Mouse (Mus musculus): Measurements from ENCODE around the gene Prkcz. TPM values are rescaled to one million over a fixed set of nuclear protein-coding genes. Genes with fewer than 3 reads are reported as not detected.

The Prkcz gene
- polyA plus RNA-seq, 1 experiment from 2014 or later = 33.9 TPM

DNA sequence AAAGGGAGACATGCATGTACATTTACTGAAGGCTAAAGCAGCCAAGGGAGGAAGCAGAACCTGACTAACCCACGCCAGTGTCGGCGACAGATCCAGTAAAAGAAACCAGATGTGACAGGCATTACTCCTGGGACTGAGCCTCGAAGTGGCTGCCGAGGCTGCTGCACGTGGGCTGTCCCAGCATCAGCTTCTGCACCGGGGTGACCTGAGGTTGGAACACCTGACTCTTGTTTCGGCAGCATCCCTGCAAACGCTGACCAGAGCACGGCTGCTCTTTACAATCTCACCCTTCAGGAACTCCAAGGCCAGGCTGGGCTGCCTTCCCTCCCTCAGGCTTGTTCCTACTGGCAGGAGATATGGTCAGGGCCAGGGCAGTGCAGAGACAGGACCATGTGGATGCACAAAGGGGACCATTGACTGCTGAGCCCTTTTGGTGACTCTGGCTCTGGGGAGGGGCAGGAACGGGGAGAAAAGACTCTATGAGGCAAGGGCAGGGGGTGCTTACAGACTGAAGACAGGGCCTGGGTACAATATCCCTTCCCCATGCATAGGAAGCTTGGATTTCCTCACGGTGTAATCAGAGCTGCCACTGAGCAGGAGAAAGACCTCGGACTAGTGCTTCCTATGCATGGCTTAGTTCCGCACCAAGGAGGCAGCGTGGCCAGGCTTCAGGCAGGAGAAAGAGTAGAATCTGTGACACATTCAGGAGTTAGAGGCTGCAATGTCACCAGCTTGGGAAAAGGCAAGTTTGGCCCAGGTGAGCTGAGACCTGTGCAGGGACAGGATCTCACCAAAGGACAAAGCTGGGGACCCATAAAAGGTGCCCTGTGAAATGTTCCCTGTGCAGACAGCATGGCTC, 76.4 kb downstream of the Prkcz start:
- ATAC-seq (ENCODE audit: low FRiP score) = no peak
- H3K27ac ChIP-seq = 0 out of 2 replicates have a peak overlapping the region, but pooled peaks have one; percentile 32
- H3K27me3 ChIP-seq = no peaks in the 10 kb centered on the region
- peaks cover 7% of the 10 kb centered on the region; the same call in 1 of the 2 replicates for H3K36me3 ChIP-seq
- H3K4me1 ChIP-seq = peaks cover 40% of the 10 kb centered on the region
- H3K9me3 ChIP-seq (replicated peaks) = no peaks in the 10 kb centered on the region
- no peak overlapping the region for H3K4me3 ChIP-seq
- no peak overlapping the region for H3K4me2 ChIP-seq (replicated peaks)
- no peak overlapping the region for H3K9ac ChIP-seq
- WGBS = 64% methylated on average over 15 of the region's 15 CpGs

DNA sequence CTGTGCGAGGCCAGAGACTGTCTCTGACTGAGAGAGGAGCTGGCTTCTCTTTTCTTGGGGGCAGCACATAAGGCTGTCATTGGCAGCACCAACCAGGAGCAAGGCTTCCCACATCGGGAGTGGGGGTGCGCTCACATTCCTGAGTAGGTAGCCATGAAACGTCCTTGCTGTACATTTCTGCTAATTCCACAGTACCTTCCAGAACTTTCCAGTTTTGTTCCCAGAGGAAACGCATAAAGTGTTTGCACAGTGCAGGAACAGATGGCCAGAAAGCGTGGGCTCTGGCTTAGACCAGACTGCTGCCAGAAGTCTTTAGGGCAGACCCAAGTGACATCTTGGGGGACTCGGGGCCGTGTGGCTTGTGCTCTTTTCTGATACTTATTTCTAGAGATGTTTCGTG, 77.6 kb downstream of the Prkcz start:
- no peak overlapping the region for H3K9ac ChIP-seq
- 72% methylated on average over 9 of the region's 9 CpGs for WGBS
- H3K27ac ChIP-seq = peak overlapping the region; percentile 73
- peak overlapping the region; percentile 16; the same call in 1 of the 2 replicates for H3K4me2 ChIP-seq (replicated peaks)
- H3K4me3 ChIP-seq = no peak overlapping the region
- no peak for ATAC-seq (ENCODE audit: low FRiP score)
- no peaks in the 10 kb centered on the region for H3K27me3 ChIP-seq
- no peaks in the 10 kb centered on the region for H3K9me3 ChIP-seq (replicated peaks)
- peaks cover 7% of the 10 kb centered on the region; the same call in 1 of the 2 replicates for H3K36me3 ChIP-seq
- H3K4me1 ChIP-seq = peaks cover 44% of the 10 kb centered on the region

- peaks cover 7% of the 10 kb centered on the region; the same call in 1 of the 2 replicates for H3K36me3 ChIP-seq
- H3K9me3 ChIP-seq (replicated peaks) = no peaks in the 10 kb centered on the region
- H3K4me2 ChIP-seq (replicated peaks) = peak overlapping the region; percentile 16; the same call in 1 of the 2 replicates
- ATAC-seq (ENCODE audit: low FRiP score) = no peak
- H3K27me3 ChIP-seq = no peaks in the 10 kb centered on the region
- no peak overlapping the region for H3K9ac ChIP-seq
- 52% methylated on average over 11 of the region's 11 CpGs for WGBS
- H3K4me1 ChIP-seq = peaks cover 48% of the 10 kb centered on the region
- H3K4me3 ChIP-seq = no peak overlapping the region
- peak overlapping the region; percentile 73 for H3K27ac ChIP-seq
These were observed 78.1 kb downstream of the Prkcz start for GRCm38 (mm10) chr4:155283001-155283503.

DNA sequence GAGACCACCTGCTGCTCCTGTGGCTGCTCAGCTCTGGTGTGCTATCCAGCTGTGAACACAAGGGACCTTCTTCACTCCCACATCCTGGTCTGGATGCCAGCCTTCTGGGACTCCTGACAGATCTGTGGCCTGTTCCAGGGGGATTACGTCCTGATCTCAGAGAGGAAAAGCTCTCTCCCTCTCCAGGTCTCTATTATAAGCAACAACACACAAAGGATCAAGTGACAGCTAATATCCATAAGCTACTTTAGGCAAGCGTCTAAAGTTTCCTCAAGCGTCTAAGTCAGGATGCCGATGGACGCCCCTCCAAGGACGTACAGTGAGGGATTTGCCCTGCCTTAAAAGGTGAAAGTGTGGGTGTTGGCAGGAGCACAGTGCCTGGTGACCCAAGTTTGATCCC, 78.9 kb downstream of the Prkcz start:
- WGBS = 59% methylated on average over 6 of the region's 6 CpGs
- Histone ChIP-seq H3K4me1 (peaks cover 48% of the 10 kb centered on the region), H3K4me3 (no peak overlapping the region), H3K36me3 (peaks cover 7% of the 10 kb centered on the region; the same call in 1 of the 2 replicates), H3K9me3 (replicated peaks) (no peaks in the 10 kb centered on the region), H3K4me2 (replicated peaks) (no peak overlapping the region), H3K9ac (no peak overlapping the region), H3K27ac (peak overlapping the region; percentile 60), H3K27me3 (no peaks in the 10 kb centered on the region)
- ATAC-seq (ENCODE audit: low FRiP score) = no peak

DNA sequence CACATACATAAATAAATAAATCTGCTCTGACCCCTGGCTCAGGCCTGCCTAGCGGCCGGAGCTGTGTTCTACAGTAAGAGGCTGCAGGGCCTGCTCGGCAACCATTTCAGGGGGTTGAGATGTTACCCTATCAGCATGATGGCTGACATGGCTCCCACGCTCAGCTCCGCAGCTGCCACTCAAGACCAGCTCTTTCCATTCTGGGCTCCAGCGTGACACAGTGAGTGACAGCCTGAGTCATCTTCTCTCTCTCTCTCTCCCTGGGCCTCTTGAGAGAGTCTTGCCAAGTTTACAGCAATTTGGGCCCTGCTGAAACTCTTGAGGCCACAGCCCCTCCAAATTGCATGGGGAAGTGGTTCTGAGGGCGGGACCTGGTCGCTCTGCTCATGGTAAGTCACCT, 79.5 kb downstream of the Prkcz start:
- ATAC-seq (ENCODE audit: low FRiP score) = no peak
- Histone ChIP-seq H3K4me1 (peaks cover 48% of the 10 kb centered on the region), H3K36me3 (peaks cover 6% of the 10 kb centered on the region; the same call in 1 of the 2 replicates), H3K4me3 (no peak overlapping the region), H3K4me2 (replicated peaks) (no peak overlapping the region), H3K9ac (no peak overlapping the region), H3K27ac (peak overlapping the region; percentile 60), H3K27me3 (no peaks in the 10 kb centered on the region), H3K9me3 (replicated peaks) (no peaks in the 10 kb centered on the region)
- 89% methylated on average over 8 of the region's 8 CpGs for WGBS

- H3K4me2 ChIP-seq (replicated peaks) = no peak overlapping the region
- H3K9me3 ChIP-seq (replicated peaks) = no peaks in the 10 kb centered on the region
- H3K9ac ChIP-seq = no peak overlapping the region
- 78% methylated on average over 2 of the region's 2 CpGs for WGBS
- H3K36me3 ChIP-seq = 0 out of 2 replicates have a peak, but pooled peaks cover 3% of the 10 kb centered on the region
- peak overlapping the region; percentile 60; the same call in 1 of the 2 replicates for H3K27ac ChIP-seq
- no peak for ATAC-seq (ENCODE audit: low FRiP score)
- peaks cover 48% of the 10 kb centered on the region for H3K4me1 ChIP-seq
- no peaks in the 10 kb centered on the region for H3K27me3 ChIP-seq
- no peak overlapping the region for H3K4me3 ChIP-seq
These were observed 79.9 kb downstream of the Prkcz start for GRCm38 (mm10) chr4:155281227-155281626.

DNA sequence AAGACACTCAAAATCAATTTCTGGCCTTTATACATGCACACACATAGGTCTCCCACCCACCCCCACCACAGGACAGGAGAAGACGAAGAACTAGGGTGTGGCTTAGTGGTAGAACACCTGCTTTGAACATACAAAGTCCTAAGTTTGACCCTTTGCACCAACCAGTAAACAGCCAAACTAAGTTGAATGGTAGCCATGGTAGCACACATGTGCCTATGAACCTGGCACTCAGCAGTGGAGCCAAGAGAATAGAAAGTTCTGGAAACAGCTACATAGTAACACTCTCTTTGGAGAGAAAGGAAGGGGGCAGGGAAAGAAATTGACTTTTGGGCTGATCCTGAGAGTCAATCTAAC, 80.4 kb downstream of the Prkcz start:
- peaks cover 48% of the 10 kb centered on the region for H3K4me1 ChIP-seq
- H3K27ac ChIP-seq = no peak overlapping the region
- no peak for ATAC-seq (ENCODE audit: low FRiP score)
- no peaks in the 10 kb centered on the region for H3K9me3 ChIP-seq (replicated peaks)
- no peak overlapping the region for H3K4me2 ChIP-seq (replicated peaks)
- WGBS = 88% methylated on average over 1 of the region's 1 CpGs
- 0 out of 2 replicates have a peak, but pooled peaks cover 3% of the 10 kb centered on the region for H3K36me3 ChIP-seq
- no peak overlapping the region for H3K9ac ChIP-seq
- H3K27me3 ChIP-seq = no peaks in the 10 kb centered on the region
- no peak overlapping the region for H3K4me3 ChIP-seq

DNA sequence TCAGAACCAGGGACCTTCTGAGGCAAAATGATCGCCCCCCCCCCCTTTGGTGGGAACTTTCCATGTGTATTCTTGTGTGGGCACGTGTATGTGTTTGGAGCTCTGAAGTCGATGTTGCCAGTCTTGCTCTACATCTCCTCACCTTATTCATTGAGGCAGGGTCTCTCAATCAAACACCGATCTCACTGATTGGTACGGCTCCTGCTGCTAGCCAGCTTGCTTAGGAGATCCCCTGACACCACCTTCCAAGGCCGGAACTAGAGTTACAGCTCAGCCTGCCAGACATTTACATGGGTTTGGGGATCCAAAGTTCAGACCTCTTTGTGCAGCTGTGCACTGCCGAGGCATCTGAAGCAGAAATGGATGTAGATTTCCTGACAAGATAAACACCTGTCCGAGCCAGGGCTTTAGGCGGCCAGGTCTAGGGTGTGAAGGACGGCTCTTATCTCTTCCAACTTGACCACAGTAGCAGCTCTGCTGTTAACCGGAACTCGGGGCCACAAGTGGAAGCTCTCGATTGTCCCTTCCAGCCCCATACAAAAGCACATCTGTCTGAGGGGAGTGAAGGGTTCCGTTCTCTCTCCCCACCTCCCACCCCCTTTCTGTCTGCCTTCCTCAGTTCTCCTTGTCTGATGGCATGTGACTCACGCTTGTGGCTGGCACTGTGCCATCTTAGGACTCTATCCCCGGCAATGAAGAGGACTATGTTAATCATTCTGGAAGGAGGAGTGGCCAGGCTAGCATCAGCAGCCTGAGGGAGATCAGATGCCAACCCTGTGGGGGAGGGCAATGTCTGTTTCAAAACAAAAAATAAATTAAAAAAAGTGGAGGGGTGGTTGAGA, 81.0 kb downstream of the Prkcz start:
- H3K4me2 ChIP-seq (replicated peaks) = no peak overlapping the region
- H3K27me3 ChIP-seq = no peaks in the 10 kb centered on the region
- no peak overlapping the region for H3K9ac ChIP-seq
- WGBS = 76% methylated on average over 16 of the region's 16 CpGs
- H3K36me3 ChIP-seq = 0 out of 2 replicates have a peak, but pooled peaks cover 3% of the 10 kb centered on the region
- ATAC-seq (ENCODE audit: low FRiP score) = peak; percentile 58
- peaks cover 48% of the 10 kb centered on the region for H3K4me1 ChIP-seq
- no peak overlapping the region for H3K27ac ChIP-seq
- H3K4me3 ChIP-seq = no peak overlapping the region
- no peaks in the 10 kb centered on the region for H3K9me3 ChIP-seq (replicated peaks)

DNA sequence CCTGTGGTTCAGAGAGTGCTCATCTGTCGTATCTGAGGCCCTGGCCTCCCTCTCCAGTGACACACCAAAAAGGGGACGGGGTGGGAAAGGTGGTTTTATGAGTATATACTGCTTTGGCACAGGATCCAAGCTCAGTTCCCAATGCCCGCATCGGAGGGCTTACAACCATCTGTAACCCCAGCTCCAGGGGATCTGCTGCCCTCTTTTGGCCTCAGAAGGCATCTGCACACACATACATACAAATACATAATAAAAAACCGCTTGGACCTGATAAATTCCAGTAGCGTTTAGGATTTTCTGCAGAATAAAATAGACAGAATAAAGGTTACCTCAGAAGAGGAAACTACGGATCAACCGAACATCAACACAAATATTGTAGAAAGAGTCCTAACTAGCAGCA, 82.1 kb downstream of the Prkcz start:
- Histone ChIP-seq H3K27ac (no peak overlapping the region), H3K4me3 (no peak overlapping the region), H3K4me2 (replicated peaks) (no peak overlapping the region), H3K9me3 (replicated peaks) (no peaks in the 10 kb centered on the region), H3K9ac (no peak overlapping the region), H3K27me3 (no peaks in the 10 kb centered on the region), H3K36me3 (0 out of 2 replicates have a peak, but pooled peaks cover 3% of the 10 kb centered on the region), H3K4me1 (peaks cover 42% of the 10 kb centered on the region)
- 86% methylated on average over 8 of the region's 8 CpGs for WGBS
- ATAC-seq (ENCODE audit: low FRiP score) = no peak

- ATAC-seq (ENCODE audit: low FRiP score) = no peak
- no peak overlapping the region for H3K9ac ChIP-seq
- no peaks in the 10 kb centered on the region for H3K9me3 ChIP-seq (replicated peaks)
- WGBS = 41% methylated on average over 6 of the region's 6 CpGs
- H3K27ac ChIP-seq = no peak overlapping the region
- peaks cover 32% of the 10 kb centered on the region for H3K4me1 ChIP-seq
- no peak overlapping the region for H3K4me3 ChIP-seq
- H3K36me3 ChIP-seq = 0 out of 2 replicates have a peak, but pooled peaks cover 3% of the 10 kb centered on the region
- no peaks in the 10 kb centered on the region for H3K27me3 ChIP-seq
- no peak overlapping the region for H3K4me2 ChIP-seq (replicated peaks)
These were observed 83.2 kb downstream of the Prkcz start for GRCm38 (mm10) chr4:155277963-155278362.

DNA sequence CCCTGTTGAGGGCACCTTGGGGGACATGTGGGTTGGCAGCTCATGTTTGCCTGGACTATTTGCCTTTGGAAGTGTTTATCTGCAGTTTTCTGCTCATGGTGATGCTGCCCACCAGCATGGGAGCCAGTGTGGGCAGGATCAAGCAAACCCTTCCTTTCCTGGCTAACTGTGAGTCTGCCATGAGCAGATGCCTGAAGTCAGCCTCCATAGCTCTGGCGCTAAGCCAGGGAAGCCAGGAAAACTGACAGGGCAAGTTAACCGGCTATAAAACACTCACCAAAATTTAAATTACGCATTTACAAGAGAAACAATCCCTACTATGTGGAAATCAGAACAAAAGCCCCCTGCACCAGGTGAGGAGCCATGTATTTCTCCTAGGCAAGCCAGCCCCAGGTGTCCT, 86.3 kb downstream of the Prkcz start:
- no peak overlapping the region for H3K9ac ChIP-seq
- 75% methylated on average over 3 of the region's 3 CpGs for WGBS

GRCm38 (mm10) chr4:155274451-155274850, 86.7 kb downstream of the Prkcz start:
- peaks cover 12% of the 10 kb centered on the region for H3K36me3 ChIP-seq
- no peaks in the 10 kb centered on the region for H3K9me3 ChIP-seq (replicated peaks)
- ATAC-seq (ENCODE audit: low FRiP score) = no peak
- H3K27ac ChIP-seq = no peak overlapping the region
- no peak overlapping the region for H3K4me2 ChIP-seq (replicated peaks)
- no peak overlapping the region for H3K4me3 ChIP-seq
- peaks cover 8% of the 10 kb centered on the region for H3K4me1 ChIP-seq
- H3K9ac ChIP-seq = no peak overlapping the region
- 54% methylated on average over 5 of the region's 5 CpGs for WGBS
- no peaks in the 10 kb centered on the region for H3K27me3 ChIP-seq

More for the DNA sequence above, 86.3 kb downstream of the Prkcz start:
- no peaks in the 10 kb centered on the region for H3K27me3 ChIP-seq
- H3K4me2 ChIP-seq (replicated peaks) = no peak overlapping the region
- no peak overlapping the region for H3K27ac ChIP-seq
- H3K4me1 ChIP-seq = peaks cover 8% of the 10 kb centered on the region
- no peak for ATAC-seq (ENCODE audit: low FRiP score)
- no peak overlapping the region for H3K4me3 ChIP-seq
- H3K36me3 ChIP-seq = peaks cover 12% of the 10 kb centered on the region
- no peaks in the 10 kb centered on the region for H3K9me3 ChIP-seq (replicated peaks)

All from hindbrain, embryonic 12.5 days (tissue).